8 mouse cellular contexts compared by ENCODE assay signal in the genomic region with DNA sequence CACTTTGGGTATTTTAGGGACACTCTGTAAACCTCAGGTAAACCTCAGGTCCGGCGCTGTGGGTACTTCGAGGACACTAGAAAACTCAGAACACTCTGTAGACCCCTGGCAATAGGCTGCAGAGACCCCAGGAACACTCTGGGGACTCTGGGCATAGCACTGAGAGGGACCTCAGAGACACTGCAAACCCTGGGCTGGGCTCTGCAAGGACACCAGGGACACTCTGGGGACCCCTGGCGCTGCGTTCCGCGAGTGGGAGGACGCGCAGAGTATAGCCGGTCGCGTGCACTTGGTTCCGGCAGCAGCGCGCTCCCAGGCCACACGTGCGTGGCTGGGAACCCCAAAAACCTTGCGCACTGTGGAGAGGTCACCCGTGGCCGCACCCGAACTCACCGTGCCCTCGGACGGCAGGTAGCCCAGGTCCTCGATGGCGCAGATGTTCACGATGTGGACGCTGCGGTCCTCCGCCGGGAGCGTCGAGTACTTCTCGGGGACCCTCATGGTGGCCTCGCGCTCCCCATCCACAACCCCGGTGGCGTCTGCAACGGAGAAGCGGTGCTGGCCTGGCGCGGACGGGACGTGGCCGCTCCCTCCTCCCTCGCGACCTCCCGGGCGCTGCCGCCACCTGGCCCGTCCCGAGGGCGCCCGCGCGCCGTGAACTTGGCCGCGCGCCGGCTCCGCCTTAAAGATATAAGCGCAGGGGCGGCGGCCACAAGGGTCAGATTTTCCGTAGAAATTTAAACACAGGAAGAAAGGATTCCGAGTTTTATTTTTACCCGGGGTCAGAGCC.
DNase-seq lines count a peak whose midpoint lies in the region; ATAC-seq and TF ChIP-seq lines count a peak whose summit lies in the region.

No protein-coding gene starts in this region.

- no peaks in the 10 kb centered on the region for H3K27me3 ChIP-seq in kidney, adult 2 months (replicated peaks; ENCODE audit: control insufficient read depth, insufficient read depth, low read length)
- peaks cover 25% of the 10 kb centered on the region for H3K27me3 ChIP-seq in limb, embryonic 14.5 days (ENCODE audit: control insufficient read depth, insufficient read depth, low read length)
- peaks cover 42% of the 10 kb centered on the region for H3K27me3 ChIP-seq in neural tube, embryonic 12.5 days (replicated peaks)

- DNase-seq in kidney, adult 2 months = peak; percentile 24
- no peak for DNase-seq in kidney, adult 8-10 months
- DNase-seq in heart, postnatal 10 days = peak; percentile 48 to 51
- DNase-seq in limb, embryonic 14.5 days (ENCODE audit: low spot score) = no peak
- DNase-seq in thymus, postnatal 10 days (ENCODE audit: low spot score in 2 of 2) = no peak
- DNase-seq in right cerebral cortex, postnatal 4 days = no peak

- H3K36me3 ChIP-seq in kidney, adult 2 months (ENCODE audit: control insufficient read depth, insufficient read depth, low read length) = no peaks in the 10 kb centered on the region
- no peaks in the 10 kb centered on the region for H3K36me3 ChIP-seq in limb, embryonic 14.5 days (ENCODE audit: control insufficient read depth, insufficient read depth, low read length)
- no peaks in the 10 kb centered on the region for H3K36me3 ChIP-seq in neural tube, embryonic 12.5 days

- ATAC-seq in limb, embryonic 14.5 days (ENCODE audit: low FRiP score, low read depth) = no peak
- ATAC-seq in neural tube, embryonic 12.5 days (ENCODE audit: low FRiP score, low read depth) = no peak

- H3K27ac ChIP-seq in kidney, adult 2 months (ENCODE audit: insufficient read depth, low read depth, low read length) = no peak overlapping the region
- no peak overlapping the region for H3K27ac ChIP-seq in cortical plate, adult 2 months (ENCODE audit: insufficient read depth, low read length)
- H3K27ac ChIP-seq in limb, embryonic 14.5 days (replicated peaks; ENCODE audit: low read depth, low read length) = no peak overlapping the region
- H3K27ac ChIP-seq in neural tube, embryonic 12.5 days = no peak overlapping the region

- H3K9me3 ChIP-seq in limb, embryonic 14.5 days (ENCODE audit: control insufficient read depth, low read length) = no peaks in the 10 kb centered on the region
- H3K9me3 ChIP-seq in neural tube, embryonic 12.5 days = no peaks in the 10 kb centered on the region

- intact Hi-C loops in heart, postnatal 10 days (cut with DNase I) = no loop called here

- TF ChIP-seq POLR2A in kidney, adult 2 months (IDR thresholded peaks at IDR 0.05; ENCODE audit: low read depth, low read length) = no peak
- TF ChIP-seq POLR2A in cortical plate, adult 2 months (IDR thresholded peaks at IDR 0.05; ENCODE audit: extremely low read depth, insufficient read depth, low read length) = no peak
- no peak for TF ChIP-seq POLR2A in limb, embryonic 14.5 days (IDR thresholded peaks at IDR 0.05; ENCODE audit: borderline replicate concordance, extremely low read depth, insufficient read depth, insufficient read length)

- H3K9ac ChIP-seq in limb, embryonic 14.5 days (ENCODE audit: low read depth, low read length, severe bottlenecking) = peak overlapping the region; percentile 55
- 0 out of 2 replicates have a peak overlapping the region, but pooled peaks have one; percentile 39 for H3K9ac ChIP-seq in neural tube, embryonic 12.5 days

- no peak for TF ChIP-seq CTCF in kidney, adult 2 months (conservative IDR thresholded peaks at IDR 0.05; ENCODE audit: insufficient read depth, insufficient read length, low read depth, low read length)
- no peak for TF ChIP-seq CTCF in cortical plate, adult 2 months (IDR thresholded peaks at IDR 0.05; ENCODE audit: extremely low read depth, insufficient read depth, low read length)

- H3K4me3 ChIP-seq in kidney, adult 2 months (ENCODE audit: insufficient read depth, low read depth, low read length) = peak overlapping the region; percentile 18; the same call in 1 of the 2 replicates
- 0 out of 2 replicates have a peak overlapping the region, but pooled peaks have one; percentile 5 for H3K4me3 ChIP-seq in cortical plate, adult 2 months (ENCODE audit: insufficient read depth, low read length)
- H3K4me3 ChIP-seq in limb, embryonic 14.5 days (replicated peaks; ENCODE audit: low read length) = peak overlapping the region; percentile 40
- peak overlapping the region; percentile 32 for H3K4me3 ChIP-seq in neural tube, embryonic 12.5 days

- H3K4me1 ChIP-seq in kidney, adult 2 months (ENCODE audit: control insufficient read depth, insufficient read depth, low read length) = no peaks in the 10 kb centered on the region
- no peaks in the 10 kb centered on the region for H3K4me1 ChIP-seq in cortical plate, adult 2 months (ENCODE audit: control insufficient read depth, insufficient read depth, low read length)
- peaks cover 7% of the 10 kb centered on the region for H3K4me1 ChIP-seq in limb, embryonic 14.5 days (ENCODE audit: control insufficient read depth, insufficient read depth, low read length)
- peaks cover 7% of the 10 kb centered on the region for H3K4me1 ChIP-seq in neural tube, embryonic 12.5 days

- 5% methylated on average over 68 of the region's 68 CpGs for WGBS in kidney, adult 2 months
- WGBS in limb, embryonic 14.5 days = 6% methylated on average over 60 of the region's 68 CpGs
- WGBS in neural tube, embryonic 12.5 days = 7% methylated on average over 68 of the region's 68 CpGs

- peak overlapping the region; percentile 90 for H3K4me2 ChIP-seq in limb, embryonic 14.5 days (replicated peaks; ENCODE audit: low read depth, low read length, severe bottlenecking)
- peak overlapping the region; percentile 66 for H3K4me2 ChIP-seq in neural tube, embryonic 12.5 days (replicated peaks)

Comparison
In these comparisons a context has a peak if more than half of its experiments do, and no peak if none do; other contexts are left out.
1. DNase-seq: peak in kidney, adult 2 months (single experiment) and heart, postnatal 10 days (2 of 2); none in kidney, adult 8-10 months (0 of 2), limb, embryonic 14.5 days (single experiment), thymus, postnatal 10 days (0 of 2) and right cerebral cortex, postnatal 4 days (single experiment).
2. Peak in every context shown above with its lines, with median percentiles within 50 percentile points of each other: H3K4me3 ChIP-seq.